Mouse (Mus musculus) small intestine, adult 2 months (tissue): ENCODE measurements at regions not wholly inside any gene's neighbourhood (a gene's known extent, or its start where the extent isn't known, plus 50 kb on each side); places are given as distances from the start of the nearest gene placed in this dataset.

ENCODE experiments used
- CTCF ChIP-seq: fragments of 200-500 bp; IDR thresholded peaks from 2 replicates; pipeline ENCODE4 v1.5.1; 2012; ENCODE audit warnings: low read depth, mild to moderate bottlenecking, control low read depth, inconsistent platforms, low read length, moderate library complexity, mixed read lengths; ENCODE audit not compliant: insufficient replicate concordance, insufficient read length; ENCODE audit errors: extremely low read depth
- POLR2A ChIP-seq: fragments of 200-500 bp; IDR thresholded peaks from 2 replicates; pipeline ENCODE4 v1.6.1; 2012; ENCODE audit warnings: low read depth, mild to moderate bottlenecking, control low read depth, inconsistent platforms, low read length, moderate library complexity

GRCm38 (mm10) chr5:35183418-35183817, 77.9 kb upstream of the Lrpap1 start:
- TF ChIP-seq CTCF = no peak
- no peak for TF ChIP-seq POLR2A
